Mouse (Mus musculus) forebrain, embryonic 16.5 days (tissue): ENCODE results near the gene Cytl1. TPM values are rescaled to one million over a fixed set of nuclear protein-coding genes. Genes with fewer than 3 reads are reported as not detected.
A peak's percentile ranks its signal among the peaks of the same experiment; 100 is the strongest.

Experiments used
- ATAC-seq: fragments of 200-750 bp; cut with Nextera tagmentation; 2 replicates; pipeline ENCODE4 v1.8.0; 2017; ENCODE audit warnings: mild to moderate bottlenecking, moderate library complexity
- H3K27ac ChIP-seq: fragments of 300-500 bp; sonication (generic); 2 replicates; pipeline ENCODE4 v1.5.1; 2014; ENCODE audit warnings: low read length, control low read depth
- H3K27me3 ChIP-seq: fragments of 300-500 bp; sonication (generic); replicated peaks from 2 replicates; pipeline ENCODE4 v1.6.1; 2014; ENCODE audit warnings: low read length; ENCODE audit not compliant: control insufficient read depth, insufficient read depth
- H3K36me3 ChIP-seq: fragments of 300-500 bp; sonication (generic); 2 replicates; pipeline ENCODE4 v1.6.1; 2014; ENCODE audit not compliant: control insufficient read depth, insufficient read depth
- H3K4me1 ChIP-seq: fragments of 300-500 bp; sonication (generic); replicated peaks from 2 replicates; pipeline ENCODE4 v1.6.1; 2014; ENCODE audit warnings: low read length; ENCODE audit not compliant: control insufficient read depth, insufficient read depth
- H3K4me2 ChIP-seq: fragments of 300-500 bp; sonication (generic); 2 replicates; pipeline ENCODE4 v1.6.1; 2014; ENCODE audit warnings: mild to moderate bottlenecking, low read length, control low read depth
- H3K4me3 ChIP-seq: fragments of 300-500 bp; sonication (generic); replicated peaks from 2 replicates; pipeline ENCODE4 v1.5.1; 2014; ENCODE audit warnings: mild to moderate bottlenecking, low read length, control low read depth
- H3K9ac ChIP-seq: fragments of 300-500 bp; sonication (generic); replicated peaks from 2 replicates; pipeline ENCODE4 v1.6.1; 2014; ENCODE audit warnings: low read depth, low read length, control low read depth
- H3K9me3 ChIP-seq: fragments of 300-500 bp; sonication (generic); 2 replicates; pipeline ENCODE4 v1.6.1; 2016; ENCODE audit warnings: low read length; ENCODE audit not compliant: control insufficient read depth
- WGBS: fragments of 180-500 bp; shearing (Covaris S2); extraction: QIAGEN DNeasy Blood & Tissue Kit; methylation state at CpG from one replicate; pipeline ENCODE4 v1.1.7; 2014; 5-methylcytosine and 5-hydroxymethylcytosine counted together
- polyA plus RNA-seq: library from polyadenylated mRNA; unstranded; fragments of >200 nt; fragmentation: Nextera tagmentation; extraction: Ambion mirVana; gene quantifications from 2 replicates; pipeline ENCODE4 v1.2.1, GENCODE M21; 2015

The Cytl1 gene
- polyA plus RNA-seq = 1.4 TPM in 1 of 2 replicates, not detected in the other

DNA sequence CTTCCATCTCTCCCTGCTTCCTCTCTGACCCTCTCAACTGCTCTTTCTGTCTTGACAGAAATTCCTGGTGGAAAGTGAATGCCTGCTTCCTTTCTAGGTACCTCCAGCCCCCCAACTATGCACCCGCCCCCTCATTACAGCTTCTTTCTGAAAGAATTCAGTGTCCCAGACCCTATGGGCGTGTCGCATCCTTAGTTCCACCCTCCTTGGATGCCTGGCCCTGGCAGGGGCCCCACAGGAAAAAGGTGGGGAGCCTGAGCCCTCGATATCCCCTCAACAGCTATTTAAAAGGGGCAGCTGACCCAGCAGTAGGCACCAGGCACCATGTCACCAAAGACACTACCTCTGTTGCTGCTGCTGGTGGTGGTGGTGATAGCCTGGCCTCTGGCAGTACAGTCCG, at the start of gene Cytl1:
TSS of gene Cytl1 (plus strand) at position 296 of the 400 bp plus-strand sequence.
- Histone ChIP-seq H3K9ac (no peak within 1 kb of the TSS), H3K27ac (no peak within 1 kb of the TSS), H3K36me3 (no peaks in the 10 kb centered on the region), H3K4me1 (no peaks in the 10 kb centered on the region), H3K9me3 (no peaks in the 10 kb centered on the region), H3K4me2 (no peak within 1 kb of the TSS), H3K27me3 (no peaks in the 10 kb centered on the region), H3K4me3 (no peak within 1 kb of the TSS)
- ATAC-seq = no peak
- 27% methylated on average over 5 of the region's 5 CpGs for WGBS

DNA sequence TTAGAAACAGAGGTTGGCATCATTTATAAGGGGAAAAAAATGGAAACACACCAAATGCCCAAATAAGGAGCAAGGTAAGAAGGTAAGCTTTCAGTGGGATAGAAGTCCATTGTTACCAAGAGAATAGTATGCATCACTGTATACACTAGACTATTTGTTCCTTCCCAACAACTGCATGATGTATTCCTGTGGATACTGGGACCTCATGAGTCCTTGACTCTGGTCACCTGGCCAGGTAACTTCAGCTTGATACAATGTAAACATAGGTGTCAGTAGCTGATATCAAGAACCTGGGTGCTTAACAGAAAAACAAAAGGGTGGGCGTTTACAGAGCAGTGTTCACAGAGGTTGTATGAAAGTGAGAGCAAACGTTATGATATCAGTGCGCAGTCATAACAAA, 42.6 kb upstream of the Cytl1 start:
- no peak overlapping the region for H3K27ac ChIP-seq
- no peak overlapping the region for H3K9ac ChIP-seq
- no peaks in the 10 kb centered on the region for H3K27me3 ChIP-seq
- H3K4me2 ChIP-seq = no peak overlapping the region
- ATAC-seq = no peak
- 90% methylated on average over 3 of the region's 3 CpGs for WGBS
- no peak overlapping the region for H3K4me3 ChIP-seq
- peaks cover 9% of the 10 kb centered on the region; the same call in 1 of the 2 replicates for H3K4me1 ChIP-seq
- no peaks in the 10 kb centered on the region for H3K9me3 ChIP-seq
- no peaks in the 10 kb centered on the region for H3K36me3 ChIP-seq

GRCm38 (mm10) chr5:37695773-37696172, 39.5 kb upstream of the Cytl1 start:
- no peak overlapping the region for H3K4me3 ChIP-seq
- H3K9ac ChIP-seq = no peak overlapping the region
- no peaks in the 10 kb centered on the region for H3K9me3 ChIP-seq
- no peak overlapping the region for H3K4me2 ChIP-seq
- peak; percentile 54 for ATAC-seq
- 7% methylated on average over 4 of the region's 4 CpGs for WGBS
- H3K27ac ChIP-seq = no peak overlapping the region
- H3K27me3 ChIP-seq = no peaks in the 10 kb centered on the region
- H3K36me3 ChIP-seq = no peaks in the 10 kb centered on the region
- peaks cover 17% of the 10 kb centered on the region; the same call in 1 of the 2 replicates for H3K4me1 ChIP-seq

DNA sequence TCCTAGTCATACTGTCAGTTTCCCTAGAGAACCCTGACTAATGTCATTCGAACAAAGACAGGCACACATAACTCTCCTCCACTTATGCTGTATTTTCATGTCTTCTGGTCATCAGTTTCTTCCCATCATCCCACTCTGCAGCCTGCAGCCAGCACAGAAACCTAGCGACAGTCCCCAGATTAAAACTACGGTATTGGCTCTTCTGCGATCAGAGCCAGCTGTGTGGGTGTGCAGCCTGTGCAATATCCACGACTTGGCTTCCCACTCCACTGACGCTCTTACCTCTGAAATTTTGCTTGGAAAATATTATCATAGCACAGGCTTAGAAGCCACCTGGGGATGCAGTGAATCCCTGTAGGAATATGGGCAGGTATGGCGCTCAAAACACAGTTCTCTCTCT, 38.0 kb upstream of the Cytl1 start:
- 91% methylated on average over 7 of the region's 7 CpGs for WGBS
- no peaks in the 10 kb centered on the region for H3K36me3 ChIP-seq
- H3K9ac ChIP-seq = no peak overlapping the region
- no peak for ATAC-seq
- no peak overlapping the region for H3K27ac ChIP-seq
- no peaks in the 10 kb centered on the region for H3K27me3 ChIP-seq
- no peak overlapping the region for H3K4me3 ChIP-seq
- H3K4me2 ChIP-seq = no peak overlapping the region
- H3K4me1 ChIP-seq = peaks cover 17% of the 10 kb centered on the region; the same call in 1 of the 2 replicates
- H3K9me3 ChIP-seq = no peaks in the 10 kb centered on the region

DNA sequence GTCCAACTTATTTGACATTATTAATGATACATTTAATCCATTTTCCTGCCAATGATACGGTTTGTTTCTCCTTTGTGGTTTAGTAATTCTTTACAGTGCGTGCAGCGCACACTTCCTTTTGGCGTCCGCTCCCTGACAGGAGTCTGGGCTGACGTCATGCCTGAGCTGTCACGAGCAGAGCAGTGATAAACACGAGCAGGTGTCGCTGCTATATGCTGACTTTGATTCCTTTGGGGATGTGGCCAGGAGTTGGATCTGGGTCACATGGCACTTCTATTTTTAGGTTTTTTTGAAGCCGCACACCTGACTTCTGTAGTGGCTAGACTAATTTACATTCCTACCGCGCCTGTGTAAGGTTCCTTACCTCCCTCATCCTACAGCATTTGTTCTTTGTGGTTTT, 35.6 kb upstream of the Cytl1 start:
- Histone ChIP-seq H3K36me3 (no peaks in the 10 kb centered on the region), H3K9ac (no peak overlapping the region), H3K27me3 (no peaks in the 10 kb centered on the region), H3K27ac (no peak overlapping the region), H3K9me3 (no peaks in the 10 kb centered on the region), H3K4me2 (0 out of 2 replicates have a peak overlapping the region, but pooled peaks have one; percentile 14), H3K4me1 (peaks cover 17% of the 10 kb centered on the region; the same call in 1 of the 2 replicates), H3K4me3 (no peak overlapping the region)
- 59% methylated on average over 12 of the region's 12 CpGs for WGBS
- peak; percentile 74 for ATAC-seq

GRCm38 (mm10) chr5:37704962-37705361, 30.4 kb upstream of the Cytl1 start:
- no peak for ATAC-seq
- H3K4me2 ChIP-seq = no peak overlapping the region

DNA sequence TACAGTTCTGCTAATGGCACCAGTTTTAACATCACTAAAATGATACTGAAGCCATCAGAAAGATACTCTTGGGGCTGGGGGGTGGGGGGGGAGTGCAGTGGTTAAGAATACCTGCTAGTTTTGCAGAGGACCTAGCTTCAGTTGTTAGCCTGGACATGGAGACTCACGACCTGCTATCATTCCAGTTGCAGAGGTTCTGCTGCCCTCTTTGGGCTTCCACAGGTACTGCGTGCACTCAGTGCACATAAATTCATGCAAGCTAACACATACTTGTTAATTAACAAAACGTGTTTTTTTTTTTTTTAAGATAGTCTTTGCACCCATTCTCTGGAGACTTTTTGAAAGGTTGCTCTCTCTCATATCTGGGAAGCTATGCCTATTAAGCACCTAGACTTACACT, 27.2 kb upstream of the Cytl1 start:
- Histone ChIP-seq H3K27ac (no peak overlapping the region), H3K9ac (no peak overlapping the region), H3K4me1 (peaks cover under 1% of the 10 kb centered on the region; the same call in 1 of the 2 replicates), H3K4me3 (no peak overlapping the region), H3K27me3 (no peaks in the 10 kb centered on the region), H3K36me3 (no peaks in the 10 kb centered on the region), H3K4me2 (no peak overlapping the region), H3K9me3 (peaks cover 5% of the 10 kb centered on the region)
- 67% methylated on average over 3 of the region's 3 CpGs for WGBS
- ATAC-seq = no peak

More at GRCm38 (mm10) chr5:37704962-37705361, 30.4 kb upstream of the Cytl1 start:
- no peaks in the 10 kb centered on the region for H3K36me3 ChIP-seq
- H3K4me3 ChIP-seq = no peak overlapping the region
- peaks cover 5% of the 10 kb centered on the region for H3K9me3 ChIP-seq
- peaks cover 4% of the 10 kb centered on the region; the same call in 1 of the 2 replicates for H3K4me1 ChIP-seq
- no peak overlapping the region for H3K27ac ChIP-seq
- H3K27me3 ChIP-seq = no peaks in the 10 kb centered on the region
- no peak overlapping the region for H3K9ac ChIP-seq
- 72% methylated on average over 2 of the region's 2 CpGs for WGBS

- Histone ChIP-seq H3K27me3 (no peaks in the 10 kb centered on the region), H3K9me3 (peaks cover 5% of the 10 kb centered on the region), H3K4me2 (no peak overlapping the region), H3K9ac (no peak overlapping the region), H3K4me3 (no peak overlapping the region), H3K36me3 (no peaks in the 10 kb centered on the region), H3K27ac (no peak overlapping the region), H3K4me1 (peaks cover 13% of the 10 kb centered on the region)
- WGBS = 89% methylated on average over 5 of the region's 5 CpGs
- ATAC-seq = no peak
Measured at GRCm38 (mm10) chr5:37709257-37709904, 25.9 kb upstream of the Cytl1 start.

GRCm38 (mm10) chr5:37716505-37717372, 18.6 kb upstream of the Cytl1 start, which contains the start of gene Stk32b:
Gene Stk32b, minus strand, starts transcription at chr5:37717171.
- Histone ChIP-seq H3K27me3 (peaks cover 7% of the 10 kb centered on the region), H3K9me3 (no peaks in the 10 kb centered on the region), H3K4me1 (peaks cover 16% of the 10 kb centered on the region), H3K36me3 (no peaks in the 10 kb centered on the region), H3K4me2 (peak within 1 kb of the TSS; percentile 75), H3K27ac (peak within 1 kb of the TSS; percentile 88), H3K4me3 (peak within 1 kb of the TSS; percentile 68), H3K9ac (peak within 1 kb of the TSS; percentile 80)
- WGBS = under 1% methylated on average over 40 of the region's 40 CpGs
- ATAC-seq = peak; percentile 90
